Mouse (Mus musculus) liver, adult 2 months (tissue): ENCODE results near the gene Negr1. TPM values are rescaled to one million over a fixed set of nuclear protein-coding genes. Genes with fewer than 3 reads are reported as not detected.
A peak's percentile ranks its signal among the peaks of the same experiment; 100 is the strongest.

ENCODE experiments used
- DNase-seq: peaks from one replicate; pipeline ENCODE4 v3.0.0-alpha.2; 2011; ENCODE audit warnings: low read depth, low spot score; ENCODE audit errors: extremely low read depth
- H3K27ac ChIP-seq: fragments of 200-500 bp; replicated peaks from 2 replicates; pipeline ENCODE4 v1.5.1; 2012; ENCODE audit warnings: low read depth, mild to moderate bottlenecking, control low read depth, inconsistent platforms, low read length; ENCODE audit not compliant: insufficient read depth
- H3K27me3 ChIP-seq: fragments of 200-500 bp; 2 replicates; pipeline ENCODE4 v1.6.1; 2012; ENCODE audit warnings: mild to moderate bottlenecking, moderate library complexity, low read length, inconsistent platforms; ENCODE audit not compliant: control insufficient read depth, insufficient read depth
- H3K36me3 ChIP-seq: fragments of 200-500 bp; 2 replicates; pipeline ENCODE4 v1.6.1; 2012; ENCODE audit warnings: low read length, inconsistent platforms; ENCODE audit not compliant: control insufficient read depth, insufficient read depth
- H3K4me1 ChIP-seq: fragments of 200-500 bp; 2 replicates; pipeline ENCODE4 v1.6.1; 2011; ENCODE audit warnings: low read length; ENCODE audit not compliant: control insufficient read depth, insufficient read depth
- H3K4me3 ChIP-seq: fragments of 200-500 bp; 2 replicates; pipeline ENCODE4 v1.5.1; 2011; ENCODE audit warnings: low read depth, mild to moderate bottlenecking, control low read depth, low read length, moderate library complexity; ENCODE audit not compliant: insufficient read depth
- H3K79me2 ChIP-seq: fragments of 200-500 bp; 2 replicates; pipeline ENCODE4 v1.6.1; 2012; ENCODE audit warnings: inconsistent platforms, mild to moderate bottlenecking, low read length, moderate library complexity; ENCODE audit not compliant: control insufficient read depth, insufficient read depth
- H3K9ac ChIP-seq: fragments of 200-500 bp; 2 replicates; pipeline ENCODE4 v1.6.1; 2012; ENCODE audit warnings: low read depth, mild to moderate bottlenecking, control low read depth, inconsistent platforms, low read length
- CTCF ChIP-seq: fragments of 200-500 bp; IDR thresholded peaks from 2 replicates; pipeline ENCODE4 v1.5.1; 2011; ENCODE audit warnings: low read depth, low read length, control low read depth
- POLR2A ChIP-seq: fragments of 200-500 bp; IDR thresholded peaks from 2 replicates; pipeline ENCODE4 v1.6.1; 2011; ENCODE audit warnings: low read length, control low read depth; ENCODE audit not compliant: insufficient read depth; ENCODE audit errors: extremely low read depth
- WGBS: fragments of 180-500 bp; shearing (Covaris S2); methylation state at CpG from one replicate; pipeline ENCODE4 v1.1.7; 2018; 5-methylcytosine and 5-hydroxymethylcytosine counted together
- polyA plus RNA-seq: library from polyadenylated mRNA; depleted of rRNA; stranded (reverse); fragments of >200 nt; gene quantifications from 2 replicates; pipeline ENCODE4 v1.2.3, GENCODE M21; 2012
- total RNA-seq: library from RNA; depleted of rRNA; stranded (reverse); fragments of >200 nt; gene quantifications from 2 replicates; pipeline ENCODE4 v1.2.3, GENCODE M21; 2014

The Negr1 gene
- total and polyA plus RNA-seq, 2 experiments: 0.09 TPM; not detected in 1

- H3K79me2 ChIP-seq: no peaks in the 10 kb centered on the region
- no peak overlapping the region for H3K27ac ChIP-seq
- H3K36me3 ChIP-seq: no peaks in the 10 kb centered on the region
- H3K4me1 ChIP-seq: no peaks in the 10 kb centered on the region
- no peak for DNase-seq
- WGBS: 69% methylated on average over 3 of the region's 3 CpGs
- TF ChIP-seq CTCF (no peak), POLR2A (no peak)
- H3K4me3 ChIP-seq: no peak overlapping the region
- H3K27me3 ChIP-seq: no peaks in the 10 kb centered on the region
- H3K9ac ChIP-seq: no peak overlapping the region
These were observed 290.3 kb downstream of the Negr1 start for GRCm38 (mm10) chr3:156851921-156852320.

- DNase-seq: no peak
- H3K79me2 ChIP-seq: no peaks in the 10 kb centered on the region
- H3K27me3 ChIP-seq: no peaks in the 10 kb centered on the region
- no peaks in the 10 kb centered on the region for H3K4me1 ChIP-seq
- TF ChIP-seq CTCF (no peak), POLR2A (no peak)
- H3K36me3 ChIP-seq: no peaks in the 10 kb centered on the region
- H3K4me3 ChIP-seq: no peak overlapping the region
- H3K9ac ChIP-seq: no peak overlapping the region
- WGBS: 76% methylated on average over 3 of the region's 3 CpGs
- no peak overlapping the region for H3K27ac ChIP-seq
These were observed 308.8 kb downstream of the Negr1 start for GRCm38 (mm10) chr3:156870239-156870921.

- Histone ChIP-seq H3K4me3 (no peak overlapping the region), H3K79me2 (no peaks in the 10 kb centered on the region), H3K4me1 (no peaks in the 10 kb centered on the region), H3K36me3 (no peaks in the 10 kb centered on the region), H3K27me3 (no peaks in the 10 kb centered on the region), H3K9ac (no peak overlapping the region), H3K27ac (no peak overlapping the region)
- TF ChIP-seq POLR2A: no peak
- no peak for TF ChIP-seq CTCF
- WGBS: 53% methylated on average over 2 of the region's 2 CpGs
- DNase-seq: no peak
These were observed 309.3 kb downstream of the Negr1 start for GRCm38 (mm10) chr3:156870922-156871257.

GRCm38 (mm10) chr3:156871641-156872196 is 310.1 kb downstream of the Negr1 start:
- WGBS: 75% methylated on average over 6 of the region's 6 CpGs
- TF ChIP-seq CTCF (peak; percentile 41), POLR2A (no peak)
- Histone ChIP-seq H3K9ac (no peak overlapping the region), H3K27ac (no peak overlapping the region), H3K4me1 (no peaks in the 10 kb centered on the region), H3K79me2 (no peaks in the 10 kb centered on the region), H3K36me3 (no peaks in the 10 kb centered on the region), H3K4me3 (no peak overlapping the region), H3K27me3 (no peaks in the 10 kb centered on the region)
- peak; percentile 29 for DNase-seq

GRCm38 (mm10) chr3:156876551-156876950 is 315.0 kb downstream of the Negr1 start:
- H3K27me3 ChIP-seq: no peaks in the 10 kb centered on the region
- no peaks in the 10 kb centered on the region for H3K4me1 ChIP-seq
- no peaks in the 10 kb centered on the region for H3K36me3 ChIP-seq
- no peak for DNase-seq
- H3K4me3 ChIP-seq: no peak overlapping the region
- TF ChIP-seq POLR2A (no peak), CTCF (no peak)
- WGBS: 79% methylated on average over 1 of the region's 1 CpGs
- no peaks in the 10 kb centered on the region for H3K79me2 ChIP-seq
- no peak overlapping the region for H3K27ac ChIP-seq
- no peak overlapping the region for H3K9ac ChIP-seq

GRCm38 (mm10) chr3:156882129-156882528 is 320.5 kb downstream of the Negr1 start:
- WGBS: 43% methylated on average over 3 of the region's 3 CpGs
- no peak overlapping the region for H3K4me3 ChIP-seq
- H3K4me1 ChIP-seq: no peaks in the 10 kb centered on the region; the same call in 1 of the 2 replicates
- TF ChIP-seq POLR2A (no peak), CTCF (no peak)
- H3K36me3 ChIP-seq: no peaks in the 10 kb centered on the region
- no peak overlapping the region for H3K27ac ChIP-seq
- no peak overlapping the region for H3K9ac ChIP-seq
- H3K79me2 ChIP-seq: no peaks in the 10 kb centered on the region
- no peaks in the 10 kb centered on the region for H3K27me3 ChIP-seq
- DNase-seq: peak; percentile 14
